Mouse (Mus musculus) embryo, embryonic 10.5 days (tissue): Measurements from ENCODE around the gene Ntn4.
A peak's percentile ranks its signal among the peaks of the same experiment; 100 is the strongest.

Experiments used
- DNase-seq: peaks from one replicate; pipeline ENCODE4 v3.0.0-alpha.2; 2015; ENCODE audit warnings: low spot score

The Ntn4 gene

DNA sequence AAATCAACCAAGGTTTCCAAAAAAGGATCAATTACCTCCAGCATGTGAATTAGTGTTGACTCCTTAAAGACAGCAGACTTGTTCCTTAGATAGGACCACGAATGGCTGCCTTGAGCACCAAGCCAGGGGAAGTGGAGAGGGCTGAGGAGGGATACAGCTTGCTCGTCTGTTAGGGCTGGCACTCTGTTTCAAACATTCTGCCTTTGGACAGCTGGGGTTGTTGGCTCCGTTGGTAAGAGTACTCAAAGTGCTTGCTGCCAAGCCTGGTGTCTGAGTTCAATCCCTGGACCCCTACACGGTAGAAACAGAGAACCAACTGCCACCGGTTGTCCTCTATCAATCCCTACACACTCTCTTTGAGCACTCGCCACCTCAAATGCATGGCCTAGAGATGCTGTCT is 90.0 kb downstream of the Ntn4 start:
- DNase-seq = no peak

DNA sequence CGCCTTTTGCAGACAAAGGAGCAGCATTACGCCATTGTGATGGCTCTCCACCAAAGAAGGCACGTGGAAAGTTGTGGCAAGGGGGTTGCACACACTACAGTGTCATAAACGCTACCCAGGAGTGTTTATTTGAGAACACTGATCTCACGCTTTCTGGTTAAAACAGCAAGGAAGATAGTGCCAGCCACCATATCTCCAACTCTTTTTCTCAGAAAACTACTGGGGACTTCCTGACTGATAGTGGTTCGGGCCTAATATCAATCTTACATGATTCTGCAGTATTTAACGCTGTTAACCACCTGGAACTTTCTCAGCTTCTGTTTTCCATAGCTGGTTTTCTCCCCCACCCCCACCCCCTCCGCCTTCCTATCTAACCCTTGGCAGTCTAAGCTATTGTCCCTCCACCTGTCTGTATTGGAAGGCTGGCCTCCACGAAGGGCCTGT is 90.8 kb downstream of the Ntn4 start:
- DNase-seq = no peak

DNA sequence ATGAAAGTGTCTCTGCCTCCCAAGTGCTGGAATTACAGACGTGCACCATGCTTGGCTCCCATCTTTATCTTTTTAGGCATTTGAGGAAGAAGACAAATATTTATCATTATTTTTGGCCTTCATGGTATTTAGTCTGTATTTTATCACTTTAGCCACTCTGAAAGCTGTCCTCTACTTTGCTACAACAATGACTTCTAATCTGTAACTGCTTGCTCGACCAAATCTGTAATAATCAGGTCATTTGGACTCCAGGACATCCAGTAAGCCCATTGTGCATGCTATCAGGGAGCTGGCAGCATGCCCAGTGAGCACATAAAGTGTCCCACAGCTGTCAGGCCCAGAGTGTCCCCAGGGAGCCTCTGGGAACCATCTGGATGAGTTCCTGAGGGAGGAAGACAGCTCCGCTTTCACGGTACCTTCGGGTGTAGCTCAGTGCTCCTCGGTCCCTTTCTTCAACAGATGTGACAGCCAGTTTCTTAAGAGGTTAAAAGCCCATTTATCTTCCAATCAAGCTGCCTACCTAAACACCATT is 95.7 kb downstream of the Ntn4 start:
- no peak for DNase-seq

DNA sequence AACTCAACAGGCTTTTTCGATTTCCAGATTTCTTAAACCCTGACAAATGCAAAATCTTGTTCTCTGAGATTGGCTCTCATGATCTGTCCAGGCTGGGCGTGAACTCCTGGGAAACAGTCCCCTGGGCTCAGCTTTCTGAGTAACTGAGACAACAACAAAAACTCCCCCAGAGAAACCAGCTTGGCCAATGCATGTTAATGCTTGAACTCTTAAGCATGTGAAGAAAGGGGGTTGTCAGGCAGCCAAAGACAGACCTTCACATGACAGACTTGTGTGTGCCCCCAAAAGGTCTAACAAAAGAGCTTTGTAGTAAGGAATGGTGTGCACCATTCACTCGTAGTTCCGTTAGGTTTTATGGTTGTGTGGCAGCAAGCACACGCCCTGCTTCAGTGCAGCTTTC is 96.6 kb downstream of the Ntn4 start:
- no peak for DNase-seq

DNA sequence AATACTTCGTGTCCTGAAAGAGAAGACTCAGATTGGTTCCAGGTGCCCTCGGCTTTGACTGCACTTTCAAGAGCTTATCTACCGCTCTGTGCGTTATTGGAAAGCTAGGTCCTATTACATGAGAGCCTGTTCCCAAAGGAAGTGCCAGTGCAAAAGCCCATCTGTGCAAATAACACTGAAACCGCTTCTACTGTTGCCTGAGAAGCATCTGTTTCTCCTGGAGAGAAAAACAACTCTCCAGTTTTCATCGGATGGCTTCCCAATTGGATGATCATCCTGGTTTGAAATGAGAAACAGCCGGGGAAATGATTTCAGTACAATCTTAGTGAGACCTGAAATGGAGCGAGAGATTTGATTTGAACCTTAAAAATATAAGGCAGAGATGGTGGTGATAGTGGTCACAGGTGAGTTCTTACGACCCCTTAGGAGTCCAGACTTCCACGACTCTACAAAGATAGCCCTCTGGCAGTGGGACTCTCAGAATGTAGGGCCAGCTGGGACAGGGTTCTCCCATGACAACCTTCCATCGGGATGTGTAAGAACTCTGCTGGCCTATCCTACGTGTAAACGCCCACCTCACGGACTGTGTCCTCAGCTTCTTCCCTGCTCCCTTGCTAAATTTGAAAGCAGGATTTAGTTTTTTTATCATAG is 101.1 kb downstream of the Ntn4 start:
- DNase-seq = peak; percentile 40

DNA sequence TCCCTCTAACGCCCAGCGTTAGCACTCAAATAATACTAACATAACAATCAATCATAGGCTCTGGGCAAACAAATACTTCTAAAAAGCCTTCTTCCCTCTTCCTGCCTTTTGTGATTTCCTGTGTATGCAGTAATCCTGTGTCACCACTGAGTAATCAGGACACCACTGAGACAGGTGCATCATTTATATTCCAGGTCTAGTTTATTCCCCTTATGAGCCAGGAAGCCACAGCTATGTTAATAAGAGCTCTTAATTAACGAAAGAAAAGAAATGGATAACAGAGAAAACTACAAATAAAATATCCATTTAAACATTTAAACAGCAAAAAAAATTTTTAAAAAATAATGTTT is 101.6 kb downstream of the Ntn4 start:
- no peak for DNase-seq

DNA sequence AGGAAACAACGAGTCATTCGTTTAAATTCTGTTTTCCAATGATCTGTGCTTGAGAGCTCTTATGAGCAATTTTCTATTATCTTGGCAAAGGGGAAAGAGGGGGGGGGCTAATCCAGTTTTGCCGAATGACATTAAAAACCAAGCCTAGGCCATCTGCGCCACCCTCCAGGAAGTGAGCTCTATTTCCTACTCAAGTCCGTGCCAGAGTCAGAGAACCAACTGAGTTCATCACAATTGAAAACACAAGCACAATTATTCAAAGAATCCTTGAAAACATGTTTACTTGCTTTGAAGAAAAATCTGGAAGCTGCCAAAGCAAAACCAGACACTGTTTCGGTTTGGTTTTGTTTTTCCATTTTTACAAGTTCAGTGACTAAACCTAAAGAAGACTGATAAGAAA is 102.1 kb downstream of the Ntn4 start:
- DNase-seq = no peak

DNA sequence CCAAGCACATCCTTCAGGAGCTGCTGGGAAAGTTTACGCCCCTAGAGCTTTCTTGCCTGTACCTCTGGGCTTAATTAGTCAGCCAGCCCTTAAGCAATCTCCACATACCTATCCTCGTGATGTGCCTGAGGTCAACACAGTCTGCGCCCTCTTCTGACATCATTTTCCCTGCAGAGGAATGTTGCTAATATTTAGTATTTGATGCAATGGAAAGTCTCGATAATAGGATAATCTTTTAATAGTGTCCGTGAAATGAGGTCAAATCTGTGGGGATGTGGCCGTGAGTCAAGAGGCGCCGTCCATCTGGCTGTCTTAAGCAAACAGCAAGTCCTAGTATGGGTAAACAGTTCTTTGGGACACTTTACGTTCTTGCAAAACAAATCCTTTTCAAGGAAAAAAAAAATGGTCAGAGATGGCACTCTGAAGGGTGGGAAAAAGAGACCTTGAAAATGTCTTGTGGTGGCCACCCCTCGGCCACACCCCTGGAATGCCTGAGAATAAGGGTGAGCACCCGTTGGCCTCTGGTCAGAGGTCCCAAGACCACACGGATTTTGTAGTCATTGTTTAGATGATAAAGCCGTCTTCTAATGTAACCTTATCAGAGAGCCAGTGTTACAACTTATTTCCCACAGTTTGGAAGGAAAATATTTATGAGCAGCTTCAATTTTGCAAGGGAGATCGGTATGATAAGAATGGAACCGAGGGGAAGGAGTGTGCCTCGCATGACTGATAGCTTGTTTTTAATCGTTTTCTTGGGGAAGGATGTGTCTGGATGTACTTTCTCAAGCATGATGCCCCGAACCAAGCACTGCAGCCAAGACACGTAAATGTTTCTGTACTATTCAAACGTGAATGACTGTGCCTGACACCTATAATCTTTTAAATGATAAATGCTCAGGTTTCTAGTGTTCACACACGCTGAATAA is 109.0 kb downstream of the Ntn4 start:
- no peak for DNase-seq

DNA sequence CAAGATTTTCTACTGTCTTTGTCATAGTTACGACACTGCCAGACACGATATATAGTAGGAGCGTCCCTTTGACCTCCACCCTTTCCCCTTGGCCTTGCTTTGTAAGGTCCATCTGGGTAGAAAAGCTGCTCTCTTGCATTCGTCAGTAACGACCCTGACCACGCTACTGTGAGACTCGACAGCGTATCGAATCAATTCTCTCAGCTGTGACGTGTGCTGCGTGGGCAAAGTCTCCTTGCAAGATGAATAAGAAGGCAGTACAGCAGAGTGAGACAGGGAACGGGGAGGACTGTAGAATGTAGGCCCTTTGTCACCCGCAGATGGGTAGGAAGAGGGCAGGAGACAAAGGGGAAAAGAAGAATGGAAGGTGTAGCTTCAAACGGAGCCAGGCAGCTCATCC is 110.8 kb downstream of the Ntn4 start:
- DNase-seq = peak; percentile 75

DNA sequence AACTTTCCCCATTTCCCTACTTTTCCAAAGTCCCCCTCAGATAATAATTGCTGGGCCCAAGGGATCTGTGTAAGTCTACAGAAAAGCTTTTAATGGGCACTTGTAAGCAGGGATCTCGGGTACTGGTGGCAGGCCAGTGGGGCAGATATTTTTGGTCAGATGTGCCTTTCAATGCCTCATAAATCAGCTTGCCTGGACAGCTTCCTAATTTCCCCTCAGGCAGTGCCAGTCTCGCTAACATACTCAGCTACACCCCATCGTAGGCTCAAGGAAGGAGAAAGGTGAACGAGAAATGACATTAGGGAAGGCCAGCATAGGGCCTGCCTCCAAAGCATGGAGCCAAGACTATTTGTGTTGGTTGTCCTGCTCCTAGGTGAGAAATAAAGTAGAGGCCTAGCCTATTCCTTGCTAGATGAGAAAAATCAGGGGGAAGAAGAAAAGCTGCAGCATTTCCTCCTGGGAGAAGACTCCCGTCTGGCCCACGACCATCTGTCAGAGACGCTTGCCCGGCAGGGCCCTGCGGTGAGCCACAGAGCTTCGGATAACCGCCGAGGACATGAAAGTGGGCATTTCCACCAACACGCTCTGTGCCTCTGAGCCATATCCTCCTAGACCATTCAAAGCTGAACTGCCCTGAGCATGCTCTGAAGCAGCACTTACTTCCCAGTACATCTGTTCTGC is 113.4 kb downstream of the Ntn4 start:
- DNase-seq = no peak

DNA sequence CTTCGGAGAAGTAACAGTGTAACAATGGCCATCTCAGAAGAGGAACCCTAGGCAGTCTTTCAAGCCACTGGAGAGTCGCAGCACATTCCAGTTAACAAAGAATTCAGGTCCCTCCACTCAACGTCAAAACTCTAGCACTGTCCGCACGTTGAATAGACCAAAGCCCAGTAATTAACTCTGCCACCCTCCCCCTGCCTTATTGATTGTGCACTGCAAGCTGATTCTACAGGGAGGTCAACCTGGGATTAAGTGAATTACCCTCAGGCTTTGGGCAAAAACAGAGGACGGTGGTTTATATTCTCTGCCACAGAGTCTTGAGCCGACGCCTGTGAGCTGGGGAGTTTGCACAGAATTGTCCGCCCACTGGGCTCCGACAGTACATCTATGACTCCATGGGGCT is 115.7 kb downstream of the Ntn4 start:
- peak; percentile 46 for DNase-seq

DNA sequence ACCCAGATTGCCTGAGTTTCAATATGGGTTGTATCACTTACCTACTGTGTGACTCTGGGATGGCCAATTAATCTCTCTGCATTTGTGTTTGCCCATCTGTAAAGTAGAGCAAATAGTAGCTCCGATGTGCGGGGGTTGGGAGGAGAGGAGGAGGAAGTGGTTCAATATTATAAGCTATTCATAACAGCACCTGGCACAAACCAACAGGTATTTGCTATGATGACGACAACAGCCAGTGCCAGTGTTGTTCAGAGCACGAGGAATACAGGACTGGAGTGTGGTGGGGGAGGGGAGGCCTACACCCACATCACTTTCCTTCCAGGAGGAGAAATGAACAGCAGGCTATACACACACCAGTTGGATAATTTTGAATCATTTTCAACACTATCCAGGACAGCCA is 119.2 kb downstream of the Ntn4 start:
- DNase-seq = no peak

DNA sequence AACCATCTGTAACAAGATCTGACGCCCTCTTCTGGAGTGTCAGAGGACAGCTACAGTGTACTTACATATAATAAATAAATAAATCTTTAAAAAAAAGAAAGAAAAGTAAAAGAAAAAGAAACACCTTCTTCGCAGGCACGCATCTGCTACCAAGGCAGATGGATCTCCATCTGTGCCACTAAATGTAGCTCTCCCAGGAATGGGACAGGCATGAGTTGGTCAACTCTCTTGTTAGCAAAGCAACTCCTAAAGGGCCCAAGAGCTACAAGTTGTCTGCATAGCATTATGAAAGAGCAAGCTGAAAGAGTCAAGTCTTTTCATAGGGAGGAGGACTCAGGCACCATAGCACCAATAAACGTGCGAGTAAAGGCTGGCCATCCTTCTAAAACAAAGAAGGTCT is 119.9 kb downstream of the Ntn4 start:
- no peak for DNase-seq

DNA sequence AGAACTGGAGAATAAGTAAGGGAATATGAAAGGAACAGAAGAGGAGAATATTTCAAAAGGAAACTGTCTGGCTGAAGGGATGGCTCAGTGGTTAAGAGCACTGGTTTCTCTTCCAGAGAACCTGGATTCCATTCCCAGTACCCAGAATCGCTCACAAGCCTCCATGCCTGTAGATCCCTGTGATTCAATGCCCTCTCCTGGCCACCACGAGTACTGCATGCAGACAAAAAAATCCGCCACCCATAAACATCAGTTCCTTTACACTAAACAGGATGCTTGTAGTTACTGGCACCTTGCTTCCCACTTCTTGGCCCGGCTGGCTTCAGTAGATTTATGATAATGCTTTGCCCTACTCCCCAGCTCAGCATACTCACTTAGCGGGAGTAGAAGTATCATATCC is 122.6 kb downstream of the Ntn4 start:
- peak; percentile 66 for DNase-seq

DNA sequence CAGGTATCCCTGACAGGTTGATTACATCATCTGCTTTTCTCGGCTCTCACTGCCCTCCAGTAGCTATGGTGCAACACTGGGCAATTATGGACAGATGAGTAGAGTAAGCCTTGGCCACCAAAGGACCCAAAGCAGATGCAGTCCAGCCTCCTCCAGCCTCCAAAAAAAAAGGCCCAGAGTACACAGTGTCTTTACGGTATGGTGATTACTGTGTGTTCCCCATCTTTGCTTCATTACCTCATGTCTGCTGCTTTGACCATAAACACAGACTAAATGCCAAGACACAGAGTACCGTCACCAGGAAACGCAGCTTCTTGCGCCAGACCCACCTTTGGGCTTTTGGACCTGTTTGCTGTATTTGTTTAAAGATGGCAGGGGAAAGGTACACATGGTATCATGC is 125.7 kb downstream of the Ntn4 start:
- no peak for DNase-seq

DNA sequence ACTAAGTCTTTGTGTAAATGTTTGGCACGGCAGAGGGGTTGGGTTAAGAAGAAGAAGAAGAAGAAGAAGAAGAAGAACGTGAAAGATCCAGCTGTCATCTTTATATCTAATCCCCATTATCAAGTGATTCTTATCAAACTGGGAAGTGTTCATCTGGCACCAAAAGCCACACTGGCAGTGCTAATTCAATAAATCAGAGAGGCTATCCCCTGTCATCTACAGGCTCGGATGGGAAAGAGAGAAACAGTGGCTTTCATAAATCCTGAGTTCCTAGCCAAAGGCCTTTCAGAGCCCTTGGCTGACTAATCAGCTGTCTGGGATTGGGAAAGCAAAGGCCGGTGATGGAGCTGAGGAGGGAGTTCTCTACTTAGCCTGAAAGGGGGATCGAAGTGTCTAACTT is 126.8 kb downstream of the Ntn4 start:
- no peak for DNase-seq

DNA sequence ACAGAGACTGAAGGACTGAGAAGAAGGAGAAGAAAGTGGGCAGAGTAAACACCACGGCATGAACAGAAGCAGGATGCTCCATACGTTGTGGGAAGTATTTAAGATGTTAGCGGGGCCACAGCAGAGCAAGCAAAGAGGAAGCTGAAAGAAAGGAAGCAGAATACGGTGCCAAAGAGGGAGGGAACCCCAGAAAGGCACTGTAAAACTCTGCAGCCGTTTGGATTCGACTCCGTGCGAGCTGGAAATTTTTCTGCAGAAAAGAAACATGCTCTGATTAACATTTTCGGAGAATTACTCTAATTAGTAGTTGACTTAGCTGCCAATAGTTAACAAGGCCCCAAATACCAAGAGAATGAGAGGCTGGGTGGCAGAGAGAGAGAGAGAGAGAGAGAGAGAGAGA is 127.7 kb downstream of the Ntn4 start:
- DNase-seq = no peak

DNA sequence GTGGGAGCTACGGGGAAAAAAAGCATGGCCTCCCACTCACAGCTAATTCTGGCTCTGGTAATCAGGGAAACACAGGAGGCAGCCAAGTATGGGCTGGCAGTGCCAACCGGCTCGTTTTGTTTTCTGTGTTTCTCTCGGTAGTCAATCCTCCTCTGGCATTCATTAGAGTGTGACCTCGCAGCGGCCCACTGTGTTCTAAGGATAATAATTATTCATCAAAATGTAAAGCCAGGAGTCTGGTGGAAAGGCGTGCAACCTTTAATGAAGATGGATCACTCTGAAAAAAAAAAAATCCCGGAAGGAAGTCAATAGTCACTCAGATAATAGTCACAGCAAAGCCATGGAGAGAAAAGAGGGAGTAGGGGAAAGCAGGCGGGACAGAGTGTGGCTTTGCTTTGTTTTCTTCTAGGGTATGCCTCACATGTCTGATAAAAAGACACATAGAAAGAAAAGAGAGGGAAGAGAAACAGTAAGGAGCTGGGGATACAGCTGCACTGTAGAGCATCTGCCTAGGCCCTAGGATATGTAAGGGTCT is 131.5 kb downstream of the Ntn4 start:
- peak; percentile 46 for DNase-seq

DNA sequence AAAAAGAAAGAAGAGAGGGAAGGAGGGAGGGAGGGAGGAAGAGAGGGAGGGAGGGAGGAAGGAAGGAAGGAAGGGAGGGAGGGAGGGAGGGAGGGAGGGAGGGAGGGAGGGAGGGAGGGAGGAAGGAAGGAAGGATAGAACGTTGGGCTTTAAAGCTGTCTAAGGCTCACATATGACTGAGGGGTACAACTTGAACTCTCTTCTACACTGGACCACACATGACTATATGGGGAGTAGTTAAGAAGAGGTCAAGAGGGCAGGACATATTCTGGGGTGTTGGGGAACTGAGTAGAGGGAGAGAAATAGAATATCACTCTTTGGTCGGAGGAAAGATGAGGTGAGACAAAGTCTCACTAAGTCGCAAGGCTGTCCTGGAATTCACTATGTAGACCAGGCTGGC is 132.0 kb downstream of the Ntn4 start:
- no peak for DNase-seq

DNA sequence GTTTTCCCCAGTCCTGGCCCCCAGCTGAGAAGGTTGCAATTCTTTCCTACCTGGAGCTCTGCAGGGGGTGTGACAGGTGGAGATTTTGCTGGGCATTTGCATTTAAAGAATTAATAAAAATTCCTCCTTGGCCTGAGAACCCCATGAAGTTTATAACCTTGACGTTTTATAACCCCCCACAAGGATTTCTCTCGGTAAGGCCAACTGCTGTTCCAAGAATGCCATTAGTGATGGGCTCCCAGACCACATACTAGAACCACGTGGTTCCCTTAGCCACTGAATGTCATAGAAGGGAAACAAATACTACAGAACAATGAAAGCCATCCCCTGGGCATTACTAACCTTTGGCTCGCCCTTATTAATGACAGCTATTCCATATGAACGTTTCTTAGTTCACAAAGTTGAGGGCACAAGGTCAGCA is 136.3 kb downstream of the Ntn4 start:
- peak; percentile 73 for DNase-seq

DNA sequence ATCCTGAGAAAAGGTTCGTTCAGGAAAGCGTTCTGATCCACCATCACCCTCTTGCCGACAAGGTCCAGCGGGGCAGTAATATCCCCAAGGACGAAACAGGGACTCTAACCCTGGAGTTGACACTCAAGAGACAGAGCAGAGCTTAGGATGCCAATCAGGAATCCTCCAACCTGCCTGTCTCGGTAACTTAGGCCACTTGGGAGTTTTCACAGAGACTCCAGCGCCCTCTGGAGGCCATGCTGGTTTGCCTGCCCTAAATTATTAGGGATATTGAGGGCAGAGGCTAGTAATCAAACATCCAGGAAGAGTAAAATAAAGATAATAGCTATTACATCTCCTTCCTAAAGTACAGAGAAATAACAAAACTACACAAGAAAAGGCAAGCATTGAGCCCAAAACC is 136.9 kb downstream of the Ntn4 start:
- DNase-seq = peak; percentile 69

DNA sequence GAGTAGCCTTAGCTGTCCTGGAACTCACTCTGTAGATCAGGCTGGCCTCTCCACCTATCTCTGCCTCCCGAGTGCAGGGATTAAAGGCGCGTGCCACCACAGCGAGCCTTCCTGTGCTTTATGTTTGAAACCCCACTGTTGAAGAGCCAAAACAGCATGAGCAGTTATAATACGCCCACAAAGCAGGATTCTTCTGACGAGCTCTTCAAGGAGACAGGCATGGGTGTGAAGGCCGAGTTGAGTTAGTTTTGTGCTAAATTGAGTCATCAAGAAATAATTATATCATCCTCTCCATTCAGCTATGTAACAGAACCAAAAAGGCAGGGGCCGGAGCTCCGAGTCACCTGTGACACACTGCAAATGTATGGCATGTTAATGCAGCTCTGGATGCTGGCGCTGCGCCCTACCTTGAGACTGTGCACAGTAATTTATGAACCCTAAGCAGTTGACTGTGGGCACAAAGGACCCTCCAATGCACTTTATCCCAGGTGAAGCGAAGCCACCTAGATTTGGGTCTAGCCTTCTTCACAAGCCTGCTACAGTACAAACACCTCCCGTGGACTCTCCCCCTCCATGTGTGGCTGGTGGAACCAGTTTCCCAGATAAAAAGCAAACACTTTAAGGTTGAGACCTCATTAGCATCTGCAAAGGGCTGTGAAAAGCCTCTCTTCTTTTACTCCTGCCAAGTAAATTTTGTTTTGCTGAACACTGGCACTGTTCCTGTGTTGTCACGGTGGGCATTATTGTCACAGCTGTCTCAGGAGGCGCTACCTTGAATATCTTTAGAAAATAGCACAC is 142.9 kb downstream of the Ntn4 start:
- DNase-seq = no peak
